Comparison of ENCODE assay signal across 8 mouse cellular contexts in genomic region chr8:109360904-109361303, GRCm38 (mm10).
DNase-seq lines count a peak whose midpoint lies in the region; ATAC-seq and TF ChIP-seq lines count a peak whose summit lies in the region.

No protein-coding gene starts in this region.

- peak overlapping the region; percentile 47 for H3K4me2 ChIP-seq in embryonic facial prominence, embryonic 15.5 days (replicated peaks)

- no peak for TF ChIP-seq CTCF in olfactory bulb, adult 2 months (IDR thresholded peaks at IDR 0.05; ENCODE audit: insufficient read depth, low read depth, low read length)

- no peaks in the 10 kb centered on the region for H3K27me3 ChIP-seq in heart, embryonic 10.5 days (ENCODE audit: insufficient read depth, poor library complexity, severe bottlenecking)
- H3K27me3 ChIP-seq in embryonic facial prominence, embryonic 15.5 days = no peaks in the 10 kb centered on the region

- no peak for DNase-seq in heart, embryonic 10.5 days (ENCODE audit: low spot score)
- no peak for DNase-seq in heart, postnatal 4 days
- DNase-seq in ES-CJ7 (ENCODE audit: low read depth, low spot score) = peak; percentile 45
- DNase-seq in left cerebral cortex, adult 8-10 months (ENCODE audit: low spot score in 2 of 2) = peak; percentile 32 to 36
- DNase-seq in thymus, postnatal 10 days (ENCODE audit: low spot score in 2 of 2) = no peak

- ATAC-seq in embryonic facial prominence, embryonic 15.5 days (ENCODE audit: insufficient number of reproducible peaks, low FRiP score, low TSS enrichment, low read depth) = no peak
- no peak for ATAC-seq in erythroid progenitor cell, adult 5-6 weeks (replicated peaks; ENCODE audit: low FRiP score, poor library complexity, severe bottlenecking)

- H3K4me1 ChIP-seq in heart, embryonic 10.5 days = peaks cover 15% of the 10 kb centered on the region
- H3K4me1 ChIP-seq in embryonic facial prominence, embryonic 15.5 days = peaks cover 10% of the 10 kb centered on the region; the same call in 1 of the 2 replicates
- peaks cover 12% of the 10 kb centered on the region for H3K4me1 ChIP-seq in olfactory bulb, adult 2 months (ENCODE audit: control insufficient read depth, insufficient read depth, low read length)

- H3K36me3 ChIP-seq in heart, embryonic 10.5 days = no peaks in the 10 kb centered on the region
- H3K36me3 ChIP-seq in embryonic facial prominence, embryonic 15.5 days = no peaks in the 10 kb centered on the region

- H3K9me3 ChIP-seq in heart, embryonic 10.5 days = no peaks in the 10 kb centered on the region
- no peaks in the 10 kb centered on the region for H3K9me3 ChIP-seq in embryonic facial prominence, embryonic 15.5 days (replicated peaks)

- peak overlapping the region; percentile 79 for H3K27ac ChIP-seq in heart, embryonic 10.5 days
- H3K27ac ChIP-seq in embryonic facial prominence, embryonic 15.5 days (replicated peaks) = no peak overlapping the region
- H3K27ac ChIP-seq in olfactory bulb, adult 2 months (ENCODE audit: insufficient read depth, low read depth, low read length) = no peak overlapping the region; the same call in 1 of the 2 replicates

- 23% methylated on average over 16 of the region's 16 CpGs for WGBS in heart, embryonic 10.5 days
- WGBS in embryonic facial prominence, embryonic 15.5 days = 23% methylated on average over 16 of the region's 16 CpGs
- WGBS in olfactory bulb, adult 2 months = 10% methylated on average over 16 of the region's 16 CpGs

- no peak overlapping the region for H3K9ac ChIP-seq in embryonic facial prominence, embryonic 15.5 days

- no peak for TF ChIP-seq POLR2A in olfactory bulb, adult 2 months (IDR thresholded peaks at IDR 0.05; ENCODE audit: insufficient read depth, low read depth, low read length)

- H3K4me3 ChIP-seq in heart, embryonic 10.5 days = peak overlapping the region; percentile 51
- H3K4me3 ChIP-seq in embryonic facial prominence, embryonic 15.5 days (replicated peaks) = peak overlapping the region; percentile 31
- peak overlapping the region; percentile 44 for H3K4me3 ChIP-seq in olfactory bulb, adult 2 months (ENCODE audit: insufficient read depth, low read depth, low read length)

Comparison
In these comparisons a context has a peak if more than half of its experiments do, and no peak if none do; other contexts are left out.
1. DNase-seq: peak in ES-CJ7 (single experiment) and left cerebral cortex, adult 8-10 months (2 of 2); none in heart, embryonic 10.5 days (single experiment), heart, postnatal 4 days (single experiment) and thymus, postnatal 10 days (0 of 2).
2. Peak in every context shown above with its lines, with median percentiles within 50 percentile points of each other: H3K4me3 ChIP-seq.